ENCODE assay signal across 30 mouse cellular contexts in the genomic region with DNA sequence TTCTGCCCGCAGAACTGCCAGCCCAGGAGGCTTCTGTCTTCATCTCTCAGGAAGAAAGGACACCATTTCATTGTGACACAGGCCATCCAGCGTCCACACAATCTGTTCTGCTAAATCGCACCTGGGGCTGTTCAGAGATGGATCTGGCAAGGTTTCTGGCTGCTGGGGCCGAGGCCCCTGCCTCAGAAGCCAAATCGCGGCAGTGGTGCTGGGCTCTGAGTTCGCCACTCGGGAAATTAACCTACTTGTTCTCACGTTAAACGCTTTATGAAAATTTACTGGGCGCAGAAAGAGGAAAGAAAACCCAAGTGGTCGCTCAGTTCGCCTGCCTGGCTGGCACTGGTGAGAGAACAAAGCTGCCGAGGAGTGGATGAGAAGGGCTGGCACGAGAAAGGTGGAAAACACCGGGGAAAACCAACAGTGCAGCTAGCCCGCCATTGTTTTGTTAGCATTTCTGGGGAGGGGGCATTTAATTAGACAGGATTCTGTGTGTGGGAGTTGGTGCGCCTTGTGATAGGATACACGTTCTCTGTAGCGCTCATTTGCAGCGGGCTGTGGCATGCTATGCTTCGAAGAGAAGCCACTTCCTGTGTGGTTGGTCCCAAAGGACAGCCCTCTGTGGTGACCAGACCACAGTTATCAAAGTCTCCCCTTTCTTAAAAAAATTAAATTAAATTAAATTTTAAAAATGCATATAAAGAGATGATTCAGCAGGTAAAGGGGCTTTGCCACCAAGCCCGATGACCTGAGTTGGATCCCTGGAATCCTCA.
DNase-seq lines count a peak whose midpoint lies in the region; ATAC-seq and TF ChIP-seq lines count a peak whose summit lies in the region.
"Had no signal": no experiment of that assay in that cellular context is flagged by ENCODE, and none has a peak within 500 bp of the region (broad histone marks: within the 10 kb centered on the region; RNA-seq: fewer than 3 reads in every experiment).

No protein-coding gene starts in this region.

- 0 out of 2 replicates have a peak, but pooled peaks cover 4% of the 10 kb centered on the region for H3K27me3 ChIP-seq in forebrain, embryonic 16.5 days (replicated peaks; ENCODE audit: control insufficient read depth, insufficient read depth, low read length)
- 0 out of 2 replicates have a peak, but pooled peaks cover 2% of the 10 kb centered on the region for H3K27me3 ChIP-seq in forebrain, embryonic 15.5 days
- H3K27me3 ChIP-seq in midbrain, embryonic 13.5 days = peaks cover 34% of the 10 kb centered on the region
- peaks cover 38% of the 10 kb centered on the region for H3K27me3 ChIP-seq in midbrain, embryonic 10.5 days (ENCODE audit: low read depth, poor library complexity, severe bottlenecking)
- no peaks in the 10 kb centered on the region for H3K27me3 ChIP-seq in ES-Bruce4 (ENCODE audit: control insufficient read depth, insufficient read depth, low read length, poor library complexity, severe bottlenecking)
- no peaks in the 10 kb centered on the region for H3K27me3 ChIP-seq in hindbrain, postnatal 0 days (ENCODE audit: insufficient read depth, low read length)
- H3K27me3 ChIP-seq: liver, embryonic 15.5 days; Patski had no signal

- ATAC-seq in forebrain, embryonic 16.5 days = peak; percentile 33; the same call in 1 of the 2 replicates
- ATAC-seq in forebrain, embryonic 15.5 days (replicated peaks) = no peak
- 0 out of 2 replicates have a peak, but pooled peaks have one; percentile 40 for ATAC-seq in midbrain, embryonic 13.5 days
- peak; percentile 71 for ATAC-seq in hindbrain, postnatal 0 days
- ATAC-seq: intestine, postnatal 0 days; Patski had no signal

- no peak overlapping the region; the same call in 1 of the 2 replicates for H3K4me2 ChIP-seq in forebrain, embryonic 16.5 days (ENCODE audit: low read length)
- H3K4me2 ChIP-seq in forebrain, embryonic 15.5 days (replicated peaks) = no peak overlapping the region
- no peak overlapping the region for H3K4me2 ChIP-seq in midbrain, embryonic 13.5 days (replicated peaks)
- H3K4me2 ChIP-seq in hindbrain, postnatal 0 days (ENCODE audit: low read depth, low read length) = peak overlapping the region; percentile 33
- H3K4me2 ChIP-seq: embryonic facial prominence, embryonic 13.5 days; forebrain, embryonic 12.5 days; heart, embryonic 12.5 days; kidney, embryonic 15.5 days; liver, embryonic 15.5 days; lung, embryonic 15.5 days had no signal

- no peak overlapping the region for H3K9ac ChIP-seq in forebrain, embryonic 16.5 days (replicated peaks; ENCODE audit: low read depth, low read length)
- H3K9ac ChIP-seq in forebrain, embryonic 15.5 days (replicated peaks) = no peak overlapping the region
- no peak overlapping the region for H3K9ac ChIP-seq in midbrain, embryonic 13.5 days (replicated peaks)
- no peak overlapping the region for H3K9ac ChIP-seq in ES-Bruce4 (ENCODE audit: low read depth, poor library complexity, severe bottlenecking)
- no peak overlapping the region for H3K9ac ChIP-seq in hindbrain, postnatal 0 days (replicated peaks; ENCODE audit: low read length)
- H3K9ac ChIP-seq: embryonic facial prominence, embryonic 13.5 days; forebrain, embryonic 12.5 days; heart, embryonic 12.5 days; kidney, embryonic 15.5 days; liver, embryonic 15.5 days; lung, embryonic 15.5 days had no signal

- no peaks in the 10 kb centered on the region for H3K36me3 ChIP-seq in forebrain, embryonic 16.5 days (ENCODE audit: control insufficient read depth, insufficient read depth)
- no peaks in the 10 kb centered on the region for H3K36me3 ChIP-seq in forebrain, embryonic 15.5 days
- no peaks in the 10 kb centered on the region for H3K36me3 ChIP-seq in midbrain, embryonic 13.5 days
- H3K36me3 ChIP-seq in midbrain, embryonic 10.5 days = no peaks in the 10 kb centered on the region
- no peaks in the 10 kb centered on the region for H3K36me3 ChIP-seq in ES-Bruce4 (ENCODE audit: control insufficient read depth, insufficient read depth, low read length, poor library complexity, severe bottlenecking)
- no peaks in the 10 kb centered on the region for H3K36me3 ChIP-seq in hindbrain, postnatal 0 days (ENCODE audit: insufficient read depth, low read length)
- H3K36me3 ChIP-seq: embryonic facial prominence, embryonic 13.5 days; forebrain, embryonic 12.5 days; heart, embryonic 12.5 days; kidney, embryonic 15.5 days; limb, embryonic 10.5 days; liver, embryonic 15.5 days; lung, embryonic 15.5 days had no signal

- TF ChIP-seq POLR2A in ES-Bruce4 (IDR thresholded peaks at IDR 0.05; ENCODE audit: insufficient read depth, low read length) = no peak

- H3K27ac ChIP-seq in forebrain, embryonic 16.5 days (ENCODE audit: low read length) = no peak overlapping the region
- H3K27ac ChIP-seq in forebrain, embryonic 15.5 days (replicated peaks) = no peak overlapping the region
- no peak overlapping the region for H3K27ac ChIP-seq in midbrain, embryonic 13.5 days
- no peak overlapping the region for H3K27ac ChIP-seq in midbrain, embryonic 10.5 days (replicated peaks)
- H3K27ac ChIP-seq in ES-Bruce4 (ENCODE audit: insufficient read depth, low read length) = no peak overlapping the region
- peak overlapping the region; percentile 67 for H3K27ac ChIP-seq in hindbrain, postnatal 0 days
- H3K27ac ChIP-seq: embryonic facial prominence, embryonic 13.5 days; forebrain, embryonic 12.5 days; kidney, embryonic 15.5 days; left cerebral cortex, adult 2 months; limb, embryonic 10.5 days; liver, embryonic 15.5 days; lung, embryonic 15.5 days; stomach, postnatal 0 days had no signal

- 52% methylated on average over 23 of the region's 23 CpGs for WGBS in forebrain, embryonic 16.5 days
- 56% methylated on average over 23 of the region's 23 CpGs for WGBS in forebrain, embryonic 15.5 days
- WGBS in midbrain, embryonic 13.5 days = 78% methylated on average over 23 of the region's 23 CpGs
- WGBS in midbrain, embryonic 10.5 days = 90% methylated on average over 23 of the region's 23 CpGs
- WGBS in hindbrain, postnatal 0 days = 53% methylated on average over 23 of the region's 23 CpGs

- no peak overlapping the region for H3K4me3 ChIP-seq in forebrain, embryonic 16.5 days (replicated peaks; ENCODE audit: low read length)
- H3K4me3 ChIP-seq in forebrain, embryonic 15.5 days = no peak overlapping the region
- no peak overlapping the region for H3K4me3 ChIP-seq in midbrain, embryonic 13.5 days (replicated peaks)
- no peak overlapping the region for H3K4me3 ChIP-seq in midbrain, embryonic 10.5 days
- 0 out of 2 replicates have a peak overlapping the region, but pooled peaks have one; percentile 10 for H3K4me3 ChIP-seq in ES-Bruce4 (ENCODE audit: low read depth, low read length)
- no peak overlapping the region for H3K4me3 ChIP-seq in hindbrain, postnatal 0 days (ENCODE audit: low read length)
- H3K4me3 ChIP-seq: embryonic facial prominence, embryonic 13.5 days; erythroblast, embryonic 14.5 days; forebrain, embryonic 12.5 days; heart, embryonic 12.5 days; kidney, embryonic 15.5 days; left cerebral cortex, adult 2 months; limb, embryonic 10.5 days; liver, embryonic 15.5 days; lung, embryonic 15.5 days; megakaryocyte, embryonic 14.5 days had no signal

- TF ChIP-seq CTCF in ES-Bruce4 (IDR thresholded peaks at IDR 0.05; ENCODE audit: low read depth, low read length) = no peak
- no peak for TF ChIP-seq CTCF in hindbrain, postnatal 0 days (IDR thresholded peaks at IDR 0.05; ENCODE audit: low read depth)

- 0 out of 2 replicates have a peak, but pooled peaks cover 2% of the 10 kb centered on the region for H3K4me1 ChIP-seq in forebrain, embryonic 16.5 days (replicated peaks; ENCODE audit: control insufficient read depth, insufficient read depth, low read length)
- H3K4me1 ChIP-seq in forebrain, embryonic 15.5 days = peaks cover 4% of the 10 kb centered on the region; the same call in 1 of the 2 replicates
- H3K4me1 ChIP-seq in midbrain, embryonic 13.5 days (replicated peaks) = no peaks in the 10 kb centered on the region
- H3K4me1 ChIP-seq in midbrain, embryonic 10.5 days = peaks cover 13% of the 10 kb centered on the region; the same call in 1 of the 2 replicates
- H3K4me1 ChIP-seq in ES-Bruce4 (ENCODE audit: control insufficient read depth, insufficient read depth, low read length) = peaks cover 2% of the 10 kb centered on the region
- no peaks in the 10 kb centered on the region for H3K4me1 ChIP-seq in hindbrain, postnatal 0 days (ENCODE audit: insufficient read depth, low read length)
- H3K4me1 ChIP-seq: embryonic facial prominence, embryonic 13.5 days; heart, embryonic 12.5 days; liver, embryonic 15.5 days; lung, embryonic 15.5 days had no signal

- TF ChIP-seq EP300 in ES-Bruce4 (IDR thresholded peaks at IDR 0.05; ENCODE audit: insufficient read depth, low read depth, low read length) = no peak

- no peak for DNase-seq in midbrain, embryonic 10.5 days (ENCODE audit: low spot score)
- peak; percentile 65 for DNase-seq in hindbrain, postnatal 0 days (ENCODE audit: low spot score)
- no peak for DNase-seq in frontal cortex, postnatal 14 days (ENCODE audit: low spot score in 2 of 2)
- DNase-seq: adrenal gland, postnatal 36 days; cerebellum, postnatal 36 days; embryo, embryonic 11 days; gastrocnemius, postnatal 10 days; heart, postnatal 10 days; kidney, postnatal 4 days; layer of hippocampus, adult 9-11 months; liver; lung, postnatal 36 days had no signal

- no peaks in the 10 kb centered on the region for H3K9me3 ChIP-seq in forebrain, embryonic 16.5 days (ENCODE audit: control insufficient read depth, low read length)
- H3K9me3 ChIP-seq in forebrain, embryonic 15.5 days = no peaks in the 10 kb centered on the region
- no peaks in the 10 kb centered on the region for H3K9me3 ChIP-seq in midbrain, embryonic 13.5 days
- H3K9me3 ChIP-seq in midbrain, embryonic 10.5 days (replicated peaks) = no peaks in the 10 kb centered on the region
- no peaks in the 10 kb centered on the region for H3K9me3 ChIP-seq in ES-Bruce4 (replicated peaks; ENCODE audit: control insufficient read depth, insufficient read depth, low read length, poor library complexity, severe bottlenecking)
- H3K9me3 ChIP-seq in hindbrain, postnatal 0 days (ENCODE audit: low read length) = no peaks in the 10 kb centered on the region
- H3K9me3 ChIP-seq: embryonic facial prominence, embryonic 13.5 days; forebrain, embryonic 12.5 days; G1E; heart, embryonic 12.5 days; kidney, embryonic 15.5 days; limb, embryonic 10.5 days; liver, embryonic 15.5 days; lung, embryonic 15.5 days had no signal
